Mouse (Mus musculus) kidney, adult 2 months (tissue): Measurements from ENCODE around the gene Cabp2.

Experiments used
- CTCF ChIP-seq: fragments of 200-500 bp; conservative IDR thresholded peaks from 2 replicates; pipeline ENCODE4 v1.5.1; 2011; ENCODE audit warnings: low read depth, mild to moderate bottlenecking, control low read depth, low read length, moderate library complexity, mixed read lengths; ENCODE audit not compliant: insufficient read depth, insufficient read length
- POLR2A ChIP-seq: fragments of 200-500 bp; IDR thresholded peaks from one replicate; pipeline ENCODE4 v1.6.1; 2011; ENCODE audit warnings: low read depth, low read length, control low read depth

DNA sequence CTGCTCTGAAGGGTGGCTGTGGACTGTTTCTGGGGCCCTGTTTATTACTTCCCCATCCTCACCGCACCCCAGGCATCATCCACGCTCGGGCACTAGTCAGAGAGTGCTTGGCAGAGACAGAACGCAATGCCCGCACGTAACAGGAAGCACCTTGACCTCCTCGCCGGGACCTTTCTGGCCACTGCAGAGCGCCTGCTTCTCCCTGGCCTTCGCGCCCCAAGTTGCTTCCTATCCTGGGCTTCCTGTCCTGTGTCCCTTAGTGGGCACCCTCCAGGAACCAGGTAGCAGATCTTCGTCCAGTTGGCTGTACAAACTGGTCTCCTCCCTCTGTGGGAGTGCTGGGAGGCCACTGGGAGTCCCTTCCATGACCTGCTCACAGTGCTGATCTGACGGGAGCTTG lies 17.0 kb downstream of the Cabp2 start:
- TF ChIP-seq CTCF (no peak), POLR2A (no peak)
